Mouse (Mus musculus) embryonic facial prominence, embryonic 13.5 days (tissue): ENCODE results near the gene 1810013L24Rik. TPM values are rescaled to one million over a fixed set of nuclear protein-coding genes. Genes with fewer than 3 reads are reported as not detected.
A peak's percentile ranks its signal among the peaks of the same experiment; 100 is the strongest.

Source experiments
- ATAC-seq: fragments of 200-750 bp; cut with Nextera tagmentation; 2 replicates; pipeline ENCODE4 v1.8.0; 2017; ENCODE audit warnings: low read depth; ENCODE audit not compliant: insufficient number of reproducible peaks, insufficient read depth, low FRiP score, low TSS enrichment
- H3K27ac ChIP-seq: fragments of 300-500 bp; sonication (generic); 2 replicates; pipeline ENCODE4 v1.5.1; 2015; ENCODE audit warnings: moderate library complexity, mild to moderate bottlenecking, inconsistent platforms
- H3K27me3 ChIP-seq: fragments of 300-500 bp; sonication (generic); 2 replicates; pipeline ENCODE4 v1.6.1; 2015; ENCODE audit warnings: mild to moderate bottlenecking, inconsistent platforms
- H3K36me3 ChIP-seq: fragments of 300-500 bp; sonication (generic); 2 replicates; pipeline ENCODE4 v1.6.1; 2015; ENCODE audit warnings: mild to moderate bottlenecking, inconsistent platforms
- H3K4me1 ChIP-seq: fragments of 300-500 bp; sonication (generic); 2 replicates; pipeline ENCODE4 v1.6.1; 2015; ENCODE audit warnings: inconsistent platforms
- H3K4me2 ChIP-seq: fragments of 300-500 bp; sonication (generic); 2 replicates; pipeline ENCODE4 v1.6.1; 2015; ENCODE audit warnings: moderate library complexity, mild to moderate bottlenecking, inconsistent platforms
- H3K4me3 ChIP-seq: fragments of 300-500 bp; sonication (generic); 2 replicates; pipeline ENCODE4 v1.5.1; 2015; ENCODE audit warnings: mild to moderate bottlenecking, inconsistent platforms
- H3K9ac ChIP-seq: fragments of 300-500 bp; sonication (generic); 2 replicates; pipeline ENCODE4 v1.6.1; 2015; ENCODE audit warnings: mild to moderate bottlenecking, inconsistent platforms
- H3K9me3 ChIP-seq: fragments of 300-500 bp; sonication (generic); 2 replicates; pipeline ENCODE4 v1.6.1; 2016; ENCODE audit warnings: inconsistent platforms
- whole genome bisulfite sequencing: fragments of 180-500 bp; shearing (Covaris S2); methylation state at CpG from one replicate; pipeline ENCODE4 v1.1.7; 2015; ENCODE audit warnings: mixed read lengths; 5-methylcytosine and 5-hydroxymethylcytosine counted together
- polyA plus RNA-seq: library from polyadenylated mRNA; unstranded; fragments of >200 nt; fragmentation: Nextera tagmentation; extraction: Ambion mirVana; gene quantifications from 2 replicates; pipeline ENCODE4 v1.2.1, GENCODE M21; 2015

Gene 1810013L24Rik
- polyA plus RNA-seq, result 22.7 and 23.7 TPM in 2 replicates

GRCm38 (mm10) chr16:8829564-8830359 lies at the start of gene 1810013L24Rik:
TSS of gene 1810013L24Rik (plus strand) at chr16:8830100.
- under 1% methylated on average over 64 of the region's 80 CpGs for WGBS
- Histone ChIP-seq H3K9ac (peak within 1 kb of the TSS; percentile 99), H3K4me3 (peak within 1 kb of the TSS; percentile 98), H3K4me1 (peaks cover 23% of the 10 kb centered on the region), H3K9me3 (no peaks in the 10 kb centered on the region), H3K27me3 (no peaks in the 10 kb centered on the region), H3K36me3 (peaks cover 19% of the 10 kb centered on the region), H3K27ac (peak within 1 kb of the TSS; percentile 97), H3K4me2 (peak within 1 kb of the TSS; percentile 96)
- peak; percentile 97 for ATAC-seq

- Histone ChIP-seq H3K4me2 (no peak overlapping the region), H3K27ac (no peak overlapping the region), H3K4me1 (no peaks in the 10 kb centered on the region), H3K9ac (no peak overlapping the region), H3K36me3 (no peaks in the 10 kb centered on the region), H3K9me3 (no peaks in the 10 kb centered on the region), H3K4me3 (no peak overlapping the region), H3K27me3 (no peaks in the 10 kb centered on the region)
- WGBS, result 85% methylated on average over 3 of the region's 3 CpGs
- no peak for ATAC-seq
Observed at GRCm38 (mm10) chr16:8780187-8780586, 49.7 kb upstream of the 1810013L24Rik start.

- no peak for ATAC-seq
- 68% methylated on average over 6 of the region's 6 CpGs for WGBS
- no peak overlapping the region for H3K4me2 ChIP-seq
- no peaks in the 10 kb centered on the region for H3K27me3 ChIP-seq
- no peak overlapping the region for H3K27ac ChIP-seq
- no peak overlapping the region for H3K4me3 ChIP-seq
- no peak overlapping the region for H3K9ac ChIP-seq
- H3K36me3 ChIP-seq, result no peaks in the 10 kb centered on the region
- no peaks in the 10 kb centered on the region for H3K4me1 ChIP-seq
- H3K9me3 ChIP-seq, result no peaks in the 10 kb centered on the region
Observed at GRCm38 (mm10) chr16:8781191-8781590, 48.7 kb upstream of the 1810013L24Rik start.

GRCm38 (mm10) chr16:8781660-8782059 lies 48.2 kb upstream of the 1810013L24Rik start:
- no peak overlapping the region for H3K4me3 ChIP-seq
- no peaks in the 10 kb centered on the region for H3K9me3 ChIP-seq
- no peak overlapping the region for H3K27ac ChIP-seq
- no peaks in the 10 kb centered on the region for H3K36me3 ChIP-seq
- 94% methylated on average over 2 of the region's 2 CpGs for WGBS
- no peak overlapping the region for H3K9ac ChIP-seq
- no peak for ATAC-seq
- no peak overlapping the region for H3K4me2 ChIP-seq
- H3K4me1 ChIP-seq, result no peaks in the 10 kb centered on the region
- no peaks in the 10 kb centered on the region for H3K27me3 ChIP-seq

GRCm38 (mm10) chr16:8783198-8783913 lies 46.5 kb upstream of the 1810013L24Rik start:
- no peak for ATAC-seq
- 85% methylated on average over 16 of the region's 16 CpGs for WGBS
- no peaks in the 10 kb centered on the region for H3K9me3 ChIP-seq

GRCm38 (mm10) chr16:8784753-8785152 lies 45.1 kb upstream of the 1810013L24Rik start:
- no peak for ATAC-seq
- no peak overlapping the region for H3K4me2 ChIP-seq
- WGBS, result 68% methylated on average over 3 of the region's 3 CpGs

More at GRCm38 (mm10) chr16:8783198-8783913, 46.5 kb upstream of the 1810013L24Rik start:
- Histone ChIP-seq H3K36me3 (no peaks in the 10 kb centered on the region), H3K9ac (no peak overlapping the region), H3K4me2 (no peak overlapping the region), H3K4me1 (no peaks in the 10 kb centered on the region), H3K27ac (no peak overlapping the region), H3K4me3 (no peak overlapping the region), H3K27me3 (no peaks in the 10 kb centered on the region)

GRCm38 (mm10) chr16:8790886-8791285 lies 39.0 kb upstream of the 1810013L24Rik start:
- Histone ChIP-seq H3K4me2 (no peak overlapping the region), H3K36me3 (no peaks in the 10 kb centered on the region), H3K27ac (no peak overlapping the region), H3K4me1 (no peaks in the 10 kb centered on the region), H3K4me3 (no peak overlapping the region), H3K27me3 (no peaks in the 10 kb centered on the region), H3K9me3 (no peaks in the 10 kb centered on the region), H3K9ac (no peak overlapping the region)
- no peak for ATAC-seq
- 80% methylated on average over 4 of the region's 4 CpGs for WGBS

More at GRCm38 (mm10) chr16:8784753-8785152, 45.1 kb upstream of the 1810013L24Rik start:
- Histone ChIP-seq H3K9me3 (no peaks in the 10 kb centered on the region), H3K4me3 (no peak overlapping the region), H3K9ac (no peak overlapping the region), H3K36me3 (no peaks in the 10 kb centered on the region), H3K27me3 (no peaks in the 10 kb centered on the region), H3K27ac (no peak overlapping the region), H3K4me1 (no peaks in the 10 kb centered on the region)

GRCm38 (mm10) chr16:8791949-8792557 lies 37.8 kb upstream of the 1810013L24Rik start, which contains the start of gene Usp7:
TSS of gene Usp7 (minus strand) at chr16:8792308.
- WGBS, result 94% methylated on average over 20 of the region's 20 CpGs
- Histone ChIP-seq H3K9me3 (no peaks in the 10 kb centered on the region), H3K36me3 (no peaks in the 10 kb centered on the region), H3K4me1 (no peaks in the 10 kb centered on the region), H3K4me2 (no peak within 1 kb of the TSS), H3K27me3 (no peaks in the 10 kb centered on the region), H3K27ac (no peak within 1 kb of the TSS), H3K4me3 (no peak within 1 kb of the TSS), H3K9ac (no peak within 1 kb of the TSS)
- ATAC-seq, result no peak

- 4% methylated on average over 3 of the region's 3 CpGs for WGBS
Observed at GRCm38 (mm10) chr16:8794952-8795351, 34.9 kb upstream of the 1810013L24Rik start.

GRCm38 (mm10) chr16:8795906-8796305 lies 34.0 kb upstream of the 1810013L24Rik start:
- no peak overlapping the region for H3K27ac ChIP-seq
- H3K4me3 ChIP-seq, result no peak overlapping the region
- H3K4me1 ChIP-seq, result no peaks in the 10 kb centered on the region
- 0 out of 2 replicates have a peak, but pooled peaks cover 3% of the 10 kb centered on the region for H3K9me3 ChIP-seq
- no peaks in the 10 kb centered on the region for H3K27me3 ChIP-seq
- H3K9ac ChIP-seq, result no peak overlapping the region
- H3K4me2 ChIP-seq, result no peak overlapping the region
- no peak for ATAC-seq
- WGBS, result 77% methylated on average over 2 of the region's 2 CpGs
- H3K36me3 ChIP-seq, result no peaks in the 10 kb centered on the region

More at GRCm38 (mm10) chr16:8794952-8795351, 34.9 kb upstream of the 1810013L24Rik start:
- no peaks in the 10 kb centered on the region for H3K36me3 ChIP-seq
- H3K4me3 ChIP-seq, result no peak overlapping the region
- no peak overlapping the region for H3K9ac ChIP-seq
- H3K27ac ChIP-seq, result no peak overlapping the region
- no peaks in the 10 kb centered on the region for H3K27me3 ChIP-seq
- no peaks in the 10 kb centered on the region for H3K9me3 ChIP-seq
- ATAC-seq, result no peak
- H3K4me2 ChIP-seq, result no peak overlapping the region
- H3K4me1 ChIP-seq, result no peaks in the 10 kb centered on the region

GRCm38 (mm10) chr16:8806703-8807102 lies 23.2 kb upstream of the 1810013L24Rik start:
- Histone ChIP-seq H3K4me1 (no peaks in the 10 kb centered on the region), H3K4me2 (no peak overlapping the region), H3K9ac (no peak overlapping the region), H3K27ac (no peak overlapping the region), H3K4me3 (no peak overlapping the region), H3K36me3 (no peaks in the 10 kb centered on the region), H3K27me3 (no peaks in the 10 kb centered on the region), H3K9me3 (no peaks in the 10 kb centered on the region)
- 20% methylated on average over 4 of the region's 4 CpGs for WGBS
- no peak for ATAC-seq
